Mouse (Mus musculus) lung, postnatal 10 days (tissue): ENCODE measurements around the gene Htr2a.

ENCODE experiments used
- DNase-seq: peaks from one replicate; pipeline ENCODE4 v3.0.0; 2021

The Htr2a gene

GRCm38 (mm10) chr14:74699241-74699640 is 58.6 kb downstream of the Htr2a start:
- no peak for DNase-seq

GRCm38 (mm10) chr14:74703930-74704329 is 63.3 kb downstream of the Htr2a start:
- no peak for DNase-seq

- peak; percentile 51 for DNase-seq
Measured at GRCm38 (mm10) chr14:74709054-74709453, 68.4 kb downstream of the Htr2a start.

GRCm38 (mm10) chr14:74723541-74723940 is 82.9 kb downstream of the Htr2a start:
- no peak for DNase-seq

GRCm38 (mm10) chr14:74731221-74732078 is 90.8 kb downstream of the Htr2a start:
- no peak for DNase-seq

GRCm38 (mm10) chr14:74732079-74732783 is 91.6 kb downstream of the Htr2a start, which contains the start of gene Esd:
TSS of gene Esd (plus strand) at chr14:74732297.
- DNase-seq: peak; percentile 96

GRCm38 (mm10) chr14:74733397-74733796 is 92.8 kb downstream of the Htr2a start:
- DNase-seq: no peak

GRCm38 (mm10) chr14:74735471-74735870 is 94.8 kb downstream of the Htr2a start:
- no peak for DNase-seq

GRCm38 (mm10) chr14:74736850-74737249 is 96.2 kb downstream of the Htr2a start:
- DNase-seq: no peak
